Mouse (Mus musculus): ENCODE measurements around the gene Vmn2r47.
"Not testable (repeated sequence)": the region's sequence is repeated elsewhere in the genome, so short reads cannot be mapped to it uniquely, and the experiment has no call there.

Gene Vmn2r47

DNA sequence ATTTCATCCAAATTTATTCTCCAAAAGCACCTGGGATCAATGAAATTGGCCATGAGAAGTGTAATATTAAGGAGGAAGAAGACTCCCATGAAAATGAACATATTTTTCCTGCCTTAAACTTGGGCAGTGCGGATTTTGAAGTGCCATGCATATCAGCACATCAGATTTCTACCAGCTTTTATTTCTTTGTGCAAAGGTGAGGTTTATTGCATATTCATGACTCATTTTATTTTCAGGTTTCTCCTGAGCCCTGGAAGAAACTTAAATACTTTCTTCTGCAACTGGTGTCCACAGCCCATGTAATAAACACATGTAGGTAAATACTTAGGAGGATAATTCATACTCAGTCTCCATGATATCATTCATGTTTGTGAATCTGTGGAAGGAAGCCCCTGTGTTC lies at the start of gene Vmn2r47:
TSS of gene Vmn2r47 (minus strand) at position 101 of the 400 bp plus-strand sequence.
- DNase-seq (ENCODE audit: low read depth, low spot score): not testable (repeated sequence)

DNA sequence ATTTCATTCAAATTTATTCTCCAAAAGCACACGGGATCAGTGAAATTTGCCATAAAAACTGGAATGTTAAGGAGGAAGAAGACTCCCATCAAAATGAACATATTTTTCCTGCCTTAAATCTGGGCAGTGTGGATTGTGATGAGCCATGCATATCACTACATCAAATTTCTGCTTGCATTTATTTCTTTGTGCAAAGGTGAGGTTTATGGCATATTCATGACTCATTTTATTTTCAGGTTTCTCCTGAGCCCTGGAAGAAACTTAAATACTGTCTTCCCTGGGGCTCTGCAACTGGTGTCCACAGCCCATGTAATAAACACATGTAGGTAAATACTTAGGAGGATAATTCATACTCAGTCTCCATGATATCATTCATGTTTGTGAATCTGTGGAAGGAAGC lies 70.7 kb downstream of the Vmn2r47 start, which contains the start of gene Vmn2r46:
TSS of gene Vmn2r46 (minus strand) at position 101 of the 400 bp plus-strand sequence.
- not testable (repeated sequence) for DNase-seq (ENCODE audit: low read depth, low spot score)

Measured in CD4-positive, CD25-positive, alpha-beta regulatory T cell, adult 2 months (primary cell).